Mouse (Mus musculus) liver, embryonic 12.5 days (tissue): Measurements from ENCODE around the gene Akap12. TPM values are rescaled to one million over a fixed set of nuclear protein-coding genes. Genes with fewer than 3 reads are reported as not detected.
A peak's percentile ranks its signal among the peaks of the same experiment; 100 is the strongest.

Experiments used
- ATAC-seq: fragments of 200-750 bp; cut with Nextera tagmentation; 2 replicates; pipeline ENCODE4 v1.8.0; 2017; ENCODE audit warnings: moderate number of reproducible peaks, mild to moderate bottlenecking, moderate library complexity
- H3K27ac ChIP-seq: fragments of 300-500 bp; sonication (generic); 2 replicates; pipeline ENCODE4 v1.5.1; 2016; ENCODE audit warnings: mild to moderate bottlenecking
- H3K27me3 ChIP-seq: fragments of 300-500 bp; sonication (generic); replicated peaks from 2 replicates; pipeline ENCODE4 v1.6.1; 2016; ENCODE audit warnings: mild to moderate bottlenecking, moderate library complexity
- H3K36me3 ChIP-seq: fragments of 300-500 bp; sonication (generic); 2 replicates; pipeline ENCODE4 v1.6.1; 2016; ENCODE audit warnings: mild to moderate bottlenecking, moderate library complexity
- H3K4me1 ChIP-seq: fragments of 300-500 bp; sonication (generic); 2 replicates; pipeline ENCODE4 v1.6.1; 2016
- H3K4me2 ChIP-seq: fragments of 300-500 bp; sonication (generic); 2 replicates; pipeline ENCODE4 v1.6.1; 2016; ENCODE audit warnings: mild to moderate bottlenecking, moderate library complexity
- H3K4me3 ChIP-seq: fragments of 300-500 bp; sonication (generic); 2 replicates; pipeline ENCODE4 v1.5.1; 2016; ENCODE audit warnings: mild to moderate bottlenecking, moderate library complexity
- H3K9ac ChIP-seq: fragments of 300-500 bp; sonication (generic); 2 replicates; pipeline ENCODE4 v1.6.1; 2016; ENCODE audit warnings: mild to moderate bottlenecking, moderate library complexity
- H3K9me3 ChIP-seq: fragments of 300-500 bp; sonication (generic); replicated peaks from 2 replicates; pipeline ENCODE4 v1.6.1; 2016; ENCODE audit warnings: mild to moderate bottlenecking, moderate library complexity
- WGBS: fragments of 180-500 bp; shearing (Covaris S2); methylation state at CpG from one replicate; pipeline ENCODE4 v1.1.7; 2016; ENCODE audit not compliant: insufficient replicate concordance; 5-methylcytosine and 5-hydroxymethylcytosine counted together
- polyA plus RNA-seq: library from polyadenylated mRNA; unstranded; fragments of >200 nt; fragmentation: Nextera tagmentation; extraction: Ambion mirVana; gene quantifications from 2 replicates; pipeline ENCODE4 v1.2.1, GENCODE M21; 2016

The Akap12 gene
- 7.1 and 7.2 TPM in 2 replicates for polyA plus RNA-seq

GRCm38 (mm10) chr10:4266041-4266930 lies at the start of gene Akap12:
Akap12 (plus strand) TSS chr10:4266380.
- H3K9ac ChIP-seq, result 0 out of 2 replicates have a peak within 1 kb of the TSS, but pooled peaks have one; percentile 29
- H3K27ac ChIP-seq, result no peak within 1 kb of the TSS
- peak within 1 kb of the TSS; percentile 53 for H3K4me3 ChIP-seq
- peaks cover 50% of the 10 kb centered on the region for H3K27me3 ChIP-seq
- H3K4me1 ChIP-seq, result peaks cover 5% of the 10 kb centered on the region; the same call in 1 of the 2 replicates
- H3K4me2 ChIP-seq, result peak within 1 kb of the TSS; percentile 67
- no peaks in the 10 kb centered on the region for H3K9me3 ChIP-seq
- WGBS, result 2% methylated on average over 54 of the region's 54 CpGs
- no peaks in the 10 kb centered on the region for H3K36me3 ChIP-seq
- ATAC-seq, result no peak; the same call in 1 of the 2 replicates

GRCm38 (mm10) chr10:4230563-4231359 lies 35.4 kb upstream of the Akap12 start:
- Histone ChIP-seq H3K4me1 (no peaks in the 10 kb centered on the region), H3K27ac (no peak overlapping the region), H3K27me3 (no peaks in the 10 kb centered on the region), H3K4me3 (no peak overlapping the region), H3K9me3 (no peaks in the 10 kb centered on the region), H3K4me2 (no peak overlapping the region), H3K36me3 (no peaks in the 10 kb centered on the region), H3K9ac (no peak overlapping the region)
- ATAC-seq, result no peak
- WGBS, result 68% methylated on average over 17 of the region's 17 CpGs

GRCm38 (mm10) chr10:4233102-4233501 lies 33.1 kb upstream of the Akap12 start:
- Histone ChIP-seq H3K27ac (no peak overlapping the region), H3K4me1 (no peaks in the 10 kb centered on the region), H3K4me2 (no peak overlapping the region), H3K36me3 (no peaks in the 10 kb centered on the region), H3K27me3 (no peaks in the 10 kb centered on the region), H3K9me3 (no peaks in the 10 kb centered on the region), H3K4me3 (no peak overlapping the region), H3K9ac (no peak overlapping the region)
- no peak for ATAC-seq
- 53% methylated on average over 9 of the region's 9 CpGs for WGBS

DNA sequence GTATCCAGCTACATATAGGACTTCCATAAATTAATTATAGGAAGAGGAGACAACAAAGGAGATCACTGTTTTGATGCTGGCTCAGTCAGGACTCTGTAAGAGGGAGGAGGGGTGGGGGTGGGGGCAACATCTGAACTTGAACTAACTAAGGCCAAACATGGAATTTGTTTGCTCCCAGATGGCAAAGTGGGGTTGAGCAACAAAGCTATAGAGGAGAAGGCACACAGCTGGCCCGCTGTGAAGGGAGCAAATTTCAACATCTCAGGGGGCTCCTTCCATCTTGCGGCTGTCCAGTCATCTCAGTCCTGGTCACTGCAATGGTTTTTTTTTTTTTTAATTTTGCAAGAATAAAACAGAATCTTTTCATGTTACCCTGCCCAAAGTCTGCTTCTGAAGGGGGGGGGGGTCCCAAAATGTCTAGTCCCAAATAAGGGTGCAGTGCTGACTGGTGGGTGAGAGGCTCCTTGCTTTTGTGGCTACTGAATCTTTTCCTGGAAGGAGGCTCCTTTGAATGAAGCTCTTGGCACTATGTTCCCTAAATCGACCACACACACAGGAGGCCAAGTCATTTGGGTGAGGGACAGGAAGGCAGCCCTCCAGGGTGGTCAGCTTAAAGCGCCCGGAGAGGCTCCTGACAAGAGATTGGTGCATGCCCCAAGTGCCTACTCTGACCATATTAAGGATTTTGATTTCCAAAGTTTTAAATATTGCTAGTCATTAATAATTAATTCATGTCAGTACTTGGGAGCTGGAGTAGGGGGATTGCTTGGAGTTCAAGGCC lies 26.2 kb upstream of the Akap12 start:
- Histone ChIP-seq H3K9me3 (no peaks in the 10 kb centered on the region), H3K9ac (no peak overlapping the region), H3K27ac (no peak overlapping the region), H3K36me3 (no peaks in the 10 kb centered on the region), H3K27me3 (no peaks in the 10 kb centered on the region), H3K4me1 (no peaks in the 10 kb centered on the region), H3K4me2 (no peak overlapping the region), H3K4me3 (no peak overlapping the region)
- 46% methylated on average over 5 of the region's 5 CpGs for WGBS
- no peak for ATAC-seq

DNA sequence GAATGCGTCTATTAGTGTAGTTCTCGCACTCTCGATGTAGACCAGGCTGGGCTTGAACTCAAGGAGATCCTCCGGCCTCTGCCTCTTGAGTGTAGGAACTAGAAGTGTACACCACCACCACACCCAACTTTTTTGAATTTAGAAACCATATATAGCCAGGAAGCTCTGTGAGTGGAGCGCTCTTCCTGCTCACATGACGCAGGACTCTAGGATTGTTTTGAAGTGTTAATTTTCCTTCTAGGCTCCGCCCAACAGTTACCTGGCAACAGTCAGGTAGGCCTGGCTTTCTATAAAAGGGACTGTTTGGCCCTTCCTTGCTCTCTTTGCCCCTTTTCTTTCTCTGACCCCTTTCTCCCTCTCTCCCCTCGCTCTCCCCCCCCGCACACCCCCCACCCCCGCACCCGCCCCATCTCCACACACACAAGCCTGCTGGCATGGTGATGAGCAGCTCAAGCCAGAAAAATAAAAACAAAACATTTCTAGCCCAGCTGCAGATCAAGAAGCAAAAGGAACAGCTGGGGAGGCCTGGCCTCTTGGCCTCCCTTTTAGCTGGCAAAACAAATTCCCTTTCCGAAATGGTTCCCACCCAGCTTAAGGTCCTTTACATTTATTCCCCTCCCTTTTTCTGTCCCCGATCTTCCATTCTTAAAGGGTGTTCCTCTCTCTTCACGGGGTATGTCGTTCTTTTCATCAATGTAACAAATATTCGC lies 22.4 kb upstream of the Akap12 start:
- H3K9me3 ChIP-seq, result no peaks in the 10 kb centered on the region
- ATAC-seq, result no peak
- H3K27me3 ChIP-seq, result peaks cover 7% of the 10 kb centered on the region; the same call in 1 of the 2 replicates
- no peak overlapping the region for H3K4me2 ChIP-seq
- H3K27ac ChIP-seq, result no peak overlapping the region
- no peak overlapping the region for H3K9ac ChIP-seq
- H3K4me3 ChIP-seq, result no peak overlapping the region
- 76% methylated on average over 16 of the region's 16 CpGs for WGBS
- no peaks in the 10 kb centered on the region for H3K4me1 ChIP-seq
- H3K36me3 ChIP-seq, result no peaks in the 10 kb centered on the region

DNA sequence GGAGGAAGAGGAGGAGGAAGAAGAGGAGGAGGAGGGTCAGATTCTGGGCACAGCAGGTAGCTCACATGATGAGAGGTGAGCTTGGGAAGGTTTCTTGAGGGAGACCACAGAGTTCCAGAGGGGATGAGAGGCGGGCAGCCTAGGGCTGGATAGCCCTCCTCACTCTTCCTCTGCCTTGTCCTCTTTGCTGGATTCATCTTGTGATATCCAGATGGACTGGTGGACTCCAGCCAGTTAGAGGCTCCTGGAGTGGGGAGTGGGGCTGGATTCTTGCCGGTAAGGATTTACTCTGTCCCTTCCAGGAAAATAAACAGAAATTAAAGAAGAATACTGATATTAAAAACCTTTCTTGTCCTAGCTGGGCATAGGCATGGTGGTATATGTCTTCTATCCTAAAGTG lies 20.4 kb upstream of the Akap12 start:
- Histone ChIP-seq H3K36me3 (no peaks in the 10 kb centered on the region), H3K27me3 (peaks cover 7% of the 10 kb centered on the region; the same call in 1 of the 2 replicates), H3K27ac (no peak overlapping the region), H3K4me3 (no peak overlapping the region), H3K4me2 (no peak overlapping the region), H3K9me3 (no peaks in the 10 kb centered on the region), H3K4me1 (peaks cover 5% of the 10 kb centered on the region), H3K9ac (no peak overlapping the region)
- 63% methylated on average over 2 of the region's 2 CpGs for WGBS
- no peak for ATAC-seq

- Histone ChIP-seq H3K27me3 (peaks cover 7% of the 10 kb centered on the region; the same call in 1 of the 2 replicates), H3K4me1 (peaks cover 11% of the 10 kb centered on the region), H3K9ac (no peak overlapping the region), H3K4me2 (no peak overlapping the region), H3K27ac (no peak overlapping the region), H3K36me3 (no peaks in the 10 kb centered on the region), H3K4me3 (no peak overlapping the region), H3K9me3 (no peaks in the 10 kb centered on the region)
- no peak for ATAC-seq
- WGBS, result 69% methylated on average over 7 of the region's 7 CpGs
Measured at GRCm38 (mm10) chr10:4246407-4246806, 19.8 kb upstream of the Akap12 start.

- 35% methylated on average over 4 of the region's 4 CpGs for WGBS
- H3K4me1 ChIP-seq, result peaks cover 11% of the 10 kb centered on the region
- no peak overlapping the region for H3K4me2 ChIP-seq
- no peaks in the 10 kb centered on the region for H3K36me3 ChIP-seq
- no peaks in the 10 kb centered on the region for H3K9me3 ChIP-seq
- H3K4me3 ChIP-seq, result no peak overlapping the region
- ATAC-seq, result no peak
- no peak overlapping the region for H3K9ac ChIP-seq
- no peak overlapping the region for H3K27ac ChIP-seq
- H3K27me3 ChIP-seq, result peaks cover 7% of the 10 kb centered on the region; the same call in 1 of the 2 replicates
Measured at GRCm38 (mm10) chr10:4249235-4249845, 16.8 kb upstream of the Akap12 start.

GRCm38 (mm10) chr10:4250681-4251080 lies 15.5 kb upstream of the Akap12 start:
- H3K4me1 ChIP-seq, result peaks cover 11% of the 10 kb centered on the region
- no peaks in the 10 kb centered on the region for H3K36me3 ChIP-seq
- no peak overlapping the region for H3K9ac ChIP-seq
- H3K9me3 ChIP-seq, result no peaks in the 10 kb centered on the region
- H3K4me2 ChIP-seq, result peak overlapping the region; percentile 20
- no peak overlapping the region for H3K4me3 ChIP-seq
- WGBS, result 37% methylated on average over 3 of the region's 3 CpGs
- peak; percentile 67 for ATAC-seq
- H3K27ac ChIP-seq, result no peak overlapping the region
- peaks cover 7% of the 10 kb centered on the region; the same call in 1 of the 2 replicates for H3K27me3 ChIP-seq

- 74% methylated on average over 4 of the region's 4 CpGs for WGBS
- H3K27ac ChIP-seq, result no peak overlapping the region
- H3K4me2 ChIP-seq, result no peak overlapping the region
- H3K4me1 ChIP-seq, result peaks cover 11% of the 10 kb centered on the region
- no peaks in the 10 kb centered on the region for H3K9me3 ChIP-seq
- no peak overlapping the region for H3K9ac ChIP-seq
- no peak for ATAC-seq
- no peaks in the 10 kb centered on the region; the same call in 1 of the 2 replicates for H3K27me3 ChIP-seq
- H3K4me3 ChIP-seq, result no peak overlapping the region
- H3K36me3 ChIP-seq, result no peaks in the 10 kb centered on the region
Measured at GRCm38 (mm10) chr10:4253613-4254012, 12.6 kb upstream of the Akap12 start.

GRCm38 (mm10) chr10:4254459-4254858 lies 11.7 kb upstream of the Akap12 start:
- Histone ChIP-seq H3K4me2 (no peak overlapping the region), H3K4me3 (no peak overlapping the region), H3K36me3 (no peaks in the 10 kb centered on the region), H3K4me1 (peaks cover 11% of the 10 kb centered on the region), H3K27ac (no peak overlapping the region), H3K9me3 (no peaks in the 10 kb centered on the region), H3K27me3 (no peaks in the 10 kb centered on the region; the same call in 1 of the 2 replicates), H3K9ac (no peak overlapping the region)
- ATAC-seq, result no peak
- WGBS, result 49% methylated on average over 5 of the region's 5 CpGs
